Mouse (Mus musculus) ES-E14 (cell line): Measurements from ENCODE around the gene Lgals4. TPM values are rescaled to one million over a fixed set of nuclear protein-coding genes. Genes with fewer than 3 reads are reported as not detected.

Experiments used
- DNase-seq: peaks from one replicate; pipeline ENCODE4 v3.0.0-alpha.2; 2013; ENCODE audit warnings: low read depth, low spot score
- H3K27ac ChIP-seq: 2 replicates; pipeline ENCODE4 v1.5.1; 2012; ENCODE audit warnings: low read depth, mild to moderate bottlenecking, low read length, moderate library complexity, mixed read lengths; ENCODE audit not compliant: poor library complexity, insufficient read depth, severe bottlenecking
- H3K36me3 ChIP-seq: 2 replicates; pipeline ENCODE4 v1.6.1; 2012; ENCODE audit warnings: mild to moderate bottlenecking, low read length, moderate library complexity, mixed read lengths; ENCODE audit not compliant: control insufficient read depth, poor library complexity, insufficient read depth, severe bottlenecking
- H3K4me1 ChIP-seq, 2 experiments: fragments of 150-350 bp in 1 of 2; sonication (generic) in 1 of 2; 2 replicates each; pipeline ENCODE4 v1.6.1; 2012; ENCODE audit warnings: low read length in 2 of 2, mild to moderate bottlenecking in 1 of 2, mixed read lengths in 1 of 2; ENCODE audit not compliant: control insufficient read depth in 2 of 2, insufficient read depth in 2 of 2, poor library complexity in 1 of 2
- H3K4me3 ChIP-seq, 2 experiments: fragments of 150-350 bp in 1 of 2; sonication (generic) in 1 of 2; 2 replicates each; pipeline ENCODE4 v1.5.1; 2012; ENCODE audit warnings: low read length in 2 of 2, low read depth in 1 of 2, mild to moderate bottlenecking in 1 of 2, mixed read lengths in 1 of 2; ENCODE audit not compliant: insufficient read depth in 1 of 2, poor library complexity in 1 of 2, severe bottlenecking in 1 of 2
- H3K9ac ChIP-seq: 2 replicates; pipeline ENCODE4 v1.6.1; 2012; ENCODE audit warnings: low read depth, mild to moderate bottlenecking, low read length, mixed read lengths; ENCODE audit not compliant: poor library complexity, insufficient read depth, severe bottlenecking
- H3K9me3 ChIP-seq: fragments of 150-350 bp; sonication (generic); 2 replicates; pipeline ENCODE4 v1.6.1; 2012; ENCODE audit warnings: low read depth, mild to moderate bottlenecking, low read length; ENCODE audit not compliant: control insufficient read depth, insufficient read depth
- CHD2 ChIP-seq: IDR thresholded peaks from 2 replicates; pipeline ENCODE4 v1.6.1; 2014; ENCODE audit warnings: mild to moderate bottlenecking, low read depth, low read length, inconsistent platforms
- HCFC1 ChIP-seq: IDR thresholded peaks from 2 replicates; pipeline ENCODE4 v1.6.1; 2012; ENCODE audit warnings: low read length, inconsistent platforms, borderline replicate concordance; ENCODE audit not compliant: insufficient read depth
- MAFK ChIP-seq: IDR thresholded peaks from 2 replicates; pipeline ENCODE4 v1.6.1; 2014; ENCODE audit warnings: mild to moderate bottlenecking, low read depth, low read length, inconsistent platforms; ENCODE audit not compliant: insufficient read depth
- ZC3H11A ChIP-seq: IDR thresholded peaks from 2 replicates; pipeline ENCODE4 v1.6.1; 2012; ENCODE audit warnings: low read depth, mild to moderate bottlenecking, inconsistent platforms, low read length, borderline replicate concordance
- ZNF384 ChIP-seq: IDR thresholded peaks from 2 replicates; pipeline ENCODE4 v1.6.1; 2012; ENCODE audit warnings: low read depth, low read length, inconsistent platforms
- in situ Hi-C, 2 experiments: fragments of 600-800 bp; cut with MboI; formaldehyde crosslinking; loops; one replicate each; pipeline ENCODE4 v1.15.1; 2025; ENCODE audit warnings: low sequenced_read_pairs in 2 of 2, inconsistent platforms in 1 of 2; ENCODE audit not compliant: unreplicated experiment in 2 of 2
- total RNA-seq: library from RNA; depleted of rRNA; stranded (reverse); fragments of 300-350 nt; gene quantifications from 2 replicates; pipeline ENCODE4 v1.2.3, GENCODE M21; 2012; rRNA removed

The Lgals4 gene
- 5.5 and 9.6 TPM in 2 replicates for total RNA-seq

DNA sequence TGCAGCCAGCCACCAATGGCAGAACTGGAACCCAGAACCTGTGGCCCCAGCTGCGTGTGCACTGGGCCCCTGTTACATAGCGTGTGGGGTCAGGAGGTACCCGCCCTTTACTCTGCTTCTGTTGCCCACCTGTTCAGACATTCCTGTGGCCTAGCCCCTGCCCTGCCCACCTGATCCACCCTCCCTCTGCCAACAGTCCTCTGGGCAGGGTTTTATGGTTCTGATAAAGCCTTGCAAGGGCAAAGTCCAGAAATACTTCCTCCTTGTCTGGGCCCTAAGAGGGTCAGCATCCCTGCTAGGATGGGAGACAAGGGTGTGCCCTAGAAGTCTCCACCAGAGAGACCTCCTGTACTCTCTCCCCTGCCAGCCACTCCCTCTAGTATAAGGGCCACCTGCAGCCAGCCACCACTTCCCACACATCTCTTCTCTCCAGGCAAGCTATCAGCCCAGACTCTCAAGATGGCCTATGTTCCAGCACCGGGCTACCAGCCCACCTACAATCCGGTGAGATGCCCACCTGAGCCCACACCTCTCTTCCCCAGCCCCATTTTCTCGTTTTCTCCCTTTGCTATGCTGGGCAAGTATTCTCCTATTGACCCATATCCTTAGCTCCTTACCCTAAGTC is at the start of gene Lgals4:
Gene Lgals4 (plus strand): TSS at position 132 of the 625 bp plus-strand sequence.
- Histone ChIP-seq H3K27ac (no peak within 1 kb of the TSS), H3K9ac (no peak within 1 kb of the TSS), H3K4me1 (no peaks in the 10 kb centered on the region), H3K9me3 (no peaks in the 10 kb centered on the region), H3K4me3 (no peak within 1 kb of the TSS), H3K36me3 (peaks cover 13% of the 10 kb centered on the region)
- in situ Hi-C loops, result no loop called here
- TF ChIP-seq ZC3H11A (no peak), ZNF384 (no peak), MAFK (no peak), HCFC1 (no peak), CHD2 (no peak)
- DNase-seq, result no peak

DNA sequence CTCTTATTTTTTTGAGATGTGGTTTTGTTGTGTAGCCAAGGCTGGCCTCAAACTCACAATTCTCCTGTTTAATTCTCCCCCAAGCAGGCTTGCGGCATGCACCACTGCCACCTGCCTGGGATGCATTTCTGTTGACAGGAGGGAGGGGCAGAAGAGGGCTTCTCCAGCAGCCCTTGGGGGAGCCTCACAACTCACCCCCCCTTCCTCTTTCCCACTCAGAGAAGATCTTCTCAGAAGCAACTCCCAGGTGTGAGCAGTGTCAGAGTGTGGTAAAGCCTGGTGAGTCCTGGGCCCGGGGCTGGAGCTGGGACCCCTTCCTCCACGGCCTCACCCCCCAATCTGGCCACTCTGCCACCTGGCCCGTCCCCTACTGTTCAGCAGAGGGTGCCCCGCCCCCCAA is 48.5 kb upstream of the Lgals4 start:
- DNase-seq, result no peak
- no peak overlapping the region for H3K4me3 ChIP-seq

DNA sequence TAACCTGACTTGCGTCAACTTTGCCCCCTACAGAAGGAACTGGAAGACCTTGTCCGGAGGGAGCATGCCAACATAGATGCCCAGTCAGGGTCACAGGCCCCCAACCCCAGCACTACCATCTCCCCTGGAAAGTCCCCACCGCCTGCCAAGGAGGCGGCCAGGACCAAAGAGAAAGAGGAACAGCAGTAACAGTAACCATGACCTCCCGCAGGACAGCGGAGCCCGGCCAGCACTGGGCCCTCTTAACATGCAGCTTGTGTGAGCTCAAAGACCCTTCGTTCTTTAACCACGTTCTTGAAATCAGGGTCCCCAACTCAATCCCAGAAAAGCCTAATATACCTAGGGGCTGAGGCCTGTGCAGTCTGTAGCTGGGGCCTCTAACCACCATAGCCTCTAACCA is 45.8 kb upstream of the Lgals4 start:
- Histone ChIP-seq H3K9ac (no peak overlapping the region), H3K27ac (no peak overlapping the region), H3K36me3 (no peaks in the 10 kb centered on the region), H3K4me3 (no peak overlapping the region), H3K9me3 (no peaks in the 10 kb centered on the region), H3K4me1 (peaks cover 7 to 30% of the 10 kb centered on the region in 2 experiments; a peak in 3 of 4 replicates)
- in situ Hi-C loops, result no loop called here
- no peak for TF ChIP-seq ZC3H11A
- TF ChIP-seq HCFC1, result no peak
- TF ChIP-seq ZNF384, result no peak
- no peak for TF ChIP-seq CHD2
- no peak for TF ChIP-seq MAFK
- no peak for DNase-seq

More for the DNA sequence above, 48.5 kb upstream of the Lgals4 start:
- H3K4me1 ChIP-seq, result peaks cover 5 to 17% of the 10 kb centered on the region in 2 experiments; a peak in 3 of 4 replicates
- TF ChIP-seq HCFC1 (no peak), MAFK (no peak), CHD2 (no peak), ZNF384 (no peak), ZC3H11A (no peak)
- H3K36me3 ChIP-seq, result no peaks in the 10 kb centered on the region
- H3K9ac ChIP-seq, result no peak overlapping the region
- no peak overlapping the region for H3K27ac ChIP-seq
- no peaks in the 10 kb centered on the region for H3K9me3 ChIP-seq
- in situ Hi-C loops, result no loop called here

DNA sequence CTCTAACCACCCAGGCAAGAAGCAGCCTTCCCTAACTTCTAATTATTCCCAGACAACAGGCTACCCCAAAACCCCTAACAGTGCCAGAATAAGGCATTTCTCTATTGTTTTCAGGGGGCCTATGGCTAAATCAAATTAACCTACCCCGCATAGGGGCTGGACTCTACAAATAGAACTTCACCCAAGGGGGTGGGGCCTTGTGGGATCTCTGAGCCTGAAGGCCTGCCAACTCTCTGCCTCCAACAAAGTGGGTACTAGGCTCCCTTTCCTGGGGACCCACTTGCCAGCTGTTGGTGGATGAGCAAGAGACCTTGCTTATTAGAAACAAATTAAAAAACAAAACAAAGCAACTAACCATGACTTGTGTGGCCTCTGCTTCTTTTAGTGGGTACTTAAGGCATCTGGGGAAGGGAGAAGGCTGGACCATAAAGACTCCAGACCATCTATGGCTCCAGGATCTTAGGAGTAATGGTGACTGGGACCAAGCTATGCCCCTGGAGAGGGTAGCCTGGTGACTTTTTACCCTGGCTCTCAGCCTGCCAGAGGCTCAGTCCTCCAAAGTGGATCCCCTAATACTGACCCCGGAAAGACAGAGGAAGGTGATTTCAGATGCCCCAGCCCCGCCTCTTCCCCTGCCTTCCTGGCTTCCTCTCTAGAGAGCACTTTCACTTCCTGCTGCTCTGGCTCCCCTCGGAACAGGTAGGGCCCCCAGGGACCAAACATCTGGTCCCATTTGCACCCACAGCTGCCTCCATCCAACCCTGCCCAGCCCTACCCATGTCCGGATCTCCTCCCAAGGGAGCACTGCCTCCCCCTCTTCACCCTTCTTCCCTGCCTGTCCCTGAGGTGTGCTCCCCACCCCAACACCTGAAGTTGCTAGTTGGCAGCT is 45.1 kb upstream of the Lgals4 start, which contains the start of gene Rinl:
Gene Rinl (plus strand): TSS at position 663 of the 889 bp plus-strand sequence.
- Histone ChIP-seq H3K9me3 (no peaks in the 10 kb centered on the region), H3K4me1 (peaks cover 7 to 30% of the 10 kb centered on the region in 2 experiments; a peak in 3 of 4 replicates), H3K4me3 (peak within 1 kb of the TSS; percentile 30 to 62; a peak in 3 of 4 replicates), H3K36me3 (no peaks in the 10 kb centered on the region), H3K27ac (no peak within 1 kb of the TSS; the same call in 1 of the 2 replicates), H3K9ac (peak within 1 kb of the TSS; percentile 60)
- TF ChIP-seq HCFC1 (no peak), ZNF384 (no peak), CHD2 (no peak), MAFK (no peak), ZC3H11A (no peak)
- in situ Hi-C loops, result no loop called here
- DNase-seq, result no peak
